Mouse (Mus musculus): ENCODE data around the gene Dnajc3. TPM values are rescaled to one million over a fixed set of nuclear protein-coding genes. Genes with fewer than 3 reads are reported as not detected.

Dnajc3 gene
- polyA plus RNA-seq, 1 experiment from 2014 or later: 43.1 TPM

- 73% methylated on average over 23 of the region's 23 CpGs for whole genome bisulfite sequencing
Observed at GRCm38 (mm10) chr14:119012607-119013431, 75.0 kb downstream of the Dnajc3 start.

GRCm38 (mm10) chr14:119013549-119013948 is 75.8 kb downstream of the Dnajc3 start:
- Histone ChIP-seq H3K27me3 (ENCODE audit: insufficient read depth, low read length) (no peaks in the 10 kb centered on the region), H3K27ac (no peak overlapping the region), H3K4me1 (replicated peaks; ENCODE audit: insufficient read depth, low read length) (no peaks in the 10 kb centered on the region), H3K9me3 (replicated peaks; ENCODE audit: low read length) (no peaks in the 10 kb centered on the region), H3K9ac (ENCODE audit: low read depth, low read length) (no peak overlapping the region), H3K4me3 (replicated peaks; ENCODE audit: low read depth, low read length) (no peak overlapping the region), H3K36me3 (ENCODE audit: insufficient read depth, low read length) (no peaks in the 10 kb centered on the region), H3K4me2 (ENCODE audit: low read length) (no peak overlapping the region)
- TF ChIP-seq CTCF (IDR thresholded peaks at IDR 0.05; ENCODE audit: low read depth): no peak
- DNase-seq (ENCODE audit: low spot score): no peak
- no peak for ATAC-seq (replicated peaks; ENCODE audit: low FRiP score, low read depth)
- 81% methylated on average over 12 of the region's 12 CpGs for WGBS

More at GRCm38 (mm10) chr14:119012607-119013431, 75.0 kb downstream of the Dnajc3 start:
- H3K4me2 ChIP-seq (ENCODE audit: low read length): peak overlapping the region; percentile 8
- no peak overlapping the region for H3K9ac ChIP-seq (ENCODE audit: low read depth, low read length)
- H3K4me3 ChIP-seq (replicated peaks; ENCODE audit: low read depth, low read length): no peak overlapping the region
- no peaks in the 10 kb centered on the region for H3K36me3 ChIP-seq (ENCODE audit: insufficient read depth, low read length)
- ATAC-seq (replicated peaks; ENCODE audit: low FRiP score, low read depth) (peak; percentile 40; the same call in 1 of the 2 replicates), DNase-seq (ENCODE audit: low spot score) (peak; percentile 20)
- no peaks in the 10 kb centered on the region for H3K9me3 ChIP-seq (replicated peaks; ENCODE audit: low read length)
- TF ChIP-seq CTCF (IDR thresholded peaks at IDR 0.05; ENCODE audit: low read depth): no peak
- H3K4me1 ChIP-seq (replicated peaks; ENCODE audit: insufficient read depth, low read length): no peaks in the 10 kb centered on the region
- no peak overlapping the region for H3K27ac ChIP-seq
- no peaks in the 10 kb centered on the region for H3K27me3 ChIP-seq (ENCODE audit: insufficient read depth, low read length)

GRCm38 (mm10) chr14:119025889-119026288 is 88.1 kb downstream of the Dnajc3 start:
- no peak overlapping the region for H3K4me3 ChIP-seq (replicated peaks; ENCODE audit: low read depth, low read length)
- H3K4me2 ChIP-seq (ENCODE audit: low read length): no peak overlapping the region
- H3K4me1 ChIP-seq (replicated peaks; ENCODE audit: insufficient read depth, low read length): no peaks in the 10 kb centered on the region
- 81% methylated on average over 5 of the region's 5 CpGs for WGBS
- TF ChIP-seq CTCF (IDR thresholded peaks at IDR 0.05; ENCODE audit: low read depth): peak; percentile 55
- H3K36me3 ChIP-seq (ENCODE audit: insufficient read depth, low read length): no peaks in the 10 kb centered on the region
- no peaks in the 10 kb centered on the region for H3K9me3 ChIP-seq (replicated peaks; ENCODE audit: low read length)
- DNase-seq (ENCODE audit: low spot score) (no peak), ATAC-seq (replicated peaks; ENCODE audit: low FRiP score, low read depth) (no peak)
- no peak overlapping the region for H3K27ac ChIP-seq
- H3K27me3 ChIP-seq (ENCODE audit: insufficient read depth, low read length): no peaks in the 10 kb centered on the region
- no peak overlapping the region for H3K9ac ChIP-seq (ENCODE audit: low read depth, low read length)

GRCm38 (mm10) chr14:119027130-119027529 is 89.4 kb downstream of the Dnajc3 start:
- Histone ChIP-seq H3K36me3 (ENCODE audit: insufficient read depth, low read length) (no peaks in the 10 kb centered on the region), H3K9ac (ENCODE audit: low read depth, low read length) (no peak overlapping the region), H3K27ac (no peak overlapping the region), H3K4me1 (replicated peaks; ENCODE audit: insufficient read depth, low read length) (no peaks in the 10 kb centered on the region), H3K9me3 (replicated peaks; ENCODE audit: low read length) (no peaks in the 10 kb centered on the region), H3K27me3 (ENCODE audit: insufficient read depth, low read length) (no peaks in the 10 kb centered on the region), H3K4me2 (ENCODE audit: low read length) (no peak overlapping the region), H3K4me3 (replicated peaks; ENCODE audit: low read depth, low read length) (no peak overlapping the region)
- peak; percentile 78 for DNase-seq (ENCODE audit: low spot score)
- ATAC-seq (replicated peaks; ENCODE audit: low FRiP score, low read depth): no peak
- peak; percentile 91 for TF ChIP-seq CTCF (IDR thresholded peaks at IDR 0.05; ENCODE audit: low read depth)
- WGBS: 48% methylated on average over 4 of the region's 4 CpGs

- Histone ChIP-seq H3K27me3 (ENCODE audit: insufficient read depth, low read length) (no peaks in the 10 kb centered on the region), H3K9ac (ENCODE audit: low read depth, low read length) (no peak overlapping the region), H3K4me2 (ENCODE audit: low read length) (no peak overlapping the region), H3K27ac (no peak overlapping the region), H3K4me3 (replicated peaks; ENCODE audit: low read depth, low read length) (no peak overlapping the region), H3K9me3 (replicated peaks; ENCODE audit: low read length) (no peaks in the 10 kb centered on the region), H3K4me1 (replicated peaks; ENCODE audit: insufficient read depth, low read length) (no peaks in the 10 kb centered on the region), H3K36me3 (ENCODE audit: insufficient read depth, low read length) (no peaks in the 10 kb centered on the region)
- 66% methylated on average over 2 of the region's 2 CpGs for WGBS
- TF ChIP-seq CTCF (IDR thresholded peaks at IDR 0.05; ENCODE audit: low read depth): no peak
- DNase-seq (ENCODE audit: low spot score) (no peak), ATAC-seq (replicated peaks; ENCODE audit: low FRiP score, low read depth) (no peak)
Observed at GRCm38 (mm10) chr14:119027675-119028253, 90.0 kb downstream of the Dnajc3 start.

Other genes with a start within 250 kb of the Dnajc3 start
- 6.6 and 6.9 TPM in 2 replicates for gene Abcc4, start 231.8 kb upstream of the Dnajc3 start, polyA plus RNA-seq (2015; fragmentation: Nextera tagmentation; extraction: Ambion mirVana)
- gene Cldn10, start 150.1 kb upstream of the Dnajc3 start, polyA plus RNA-seq (2015; fragmentation: Nextera tagmentation; extraction: Ambion mirVana): 199 and 211 TPM in 2 replicates
- gene Dzip1, start 12.5 kb upstream of the Dnajc3 start, polyA plus RNA-seq (2015; fragmentation: Nextera tagmentation; extraction: Ambion mirVana): 10.3 and 10.7 TPM in 2 replicates
- gene Uggt2, start 161.5 kb downstream of the Dnajc3 start, polyA plus RNA-seq (2015; fragmentation: Nextera tagmentation; extraction: Ambion mirVana): 8.5 and 9.2 TPM in 2 replicates
- gene Hs6st3, start 200.4 kb downstream of the Dnajc3 start, polyA plus RNA-seq (2015; fragmentation: Nextera tagmentation; extraction: Ambion mirVana): 0.08 and 0.10 TPM in 2 replicates